Mouse (Mus musculus): Measurements from ENCODE around the gene Ces2e.

DNA sequence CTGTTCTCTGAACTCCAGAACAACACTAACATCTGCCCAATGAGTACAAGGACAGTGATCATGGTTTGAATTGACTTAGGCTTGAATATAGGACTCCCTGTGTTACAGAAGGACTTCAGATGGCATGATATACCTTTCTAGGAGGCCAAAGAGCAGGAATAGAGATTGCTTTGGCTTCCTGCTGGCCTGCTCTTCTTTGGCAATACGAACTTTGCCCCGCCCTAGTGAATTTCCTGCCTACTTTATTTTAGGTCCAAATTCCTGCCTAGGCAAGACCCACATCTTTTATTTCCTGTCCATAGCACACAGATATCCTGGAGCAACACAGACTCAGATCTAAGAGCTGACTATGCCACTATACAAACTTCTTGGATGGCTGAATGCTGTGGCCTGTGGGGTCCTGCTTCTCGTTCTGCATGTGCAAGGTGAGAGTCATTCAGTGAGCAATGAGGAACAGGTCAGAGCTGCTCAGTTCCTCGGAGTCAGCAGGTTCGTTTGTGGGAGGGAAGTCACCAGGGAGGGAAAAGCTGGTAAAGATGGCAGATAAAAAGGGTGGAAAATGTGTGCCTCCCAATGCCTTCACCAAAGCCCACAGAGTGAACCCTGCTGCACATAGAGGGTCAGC, at the start of gene Ces2e:
- TF ChIP-seq CTCF (IDR thresholded peaks at IDR 0.05; ENCODE audit: insufficient read depth, low read depth, low read length) (no peak), POLR2A (IDR thresholded peaks at IDR 0.05; ENCODE audit: insufficient read depth, low read depth, low read length) (no peak)
